Mouse (Mus musculus) cerebral cortex, adult 2 months (tissue): Measurements from ENCODE around the gene Zbtb46.

Source experiments
- WGBS: fragments of 180-500 bp; shearing (Covaris S2); methylation state at CpG from one replicate; pipeline ENCODE4 v1.1.7; 2018; 5-methylcytosine and 5-hydroxymethylcytosine counted together

The Zbtb46 gene

DNA sequence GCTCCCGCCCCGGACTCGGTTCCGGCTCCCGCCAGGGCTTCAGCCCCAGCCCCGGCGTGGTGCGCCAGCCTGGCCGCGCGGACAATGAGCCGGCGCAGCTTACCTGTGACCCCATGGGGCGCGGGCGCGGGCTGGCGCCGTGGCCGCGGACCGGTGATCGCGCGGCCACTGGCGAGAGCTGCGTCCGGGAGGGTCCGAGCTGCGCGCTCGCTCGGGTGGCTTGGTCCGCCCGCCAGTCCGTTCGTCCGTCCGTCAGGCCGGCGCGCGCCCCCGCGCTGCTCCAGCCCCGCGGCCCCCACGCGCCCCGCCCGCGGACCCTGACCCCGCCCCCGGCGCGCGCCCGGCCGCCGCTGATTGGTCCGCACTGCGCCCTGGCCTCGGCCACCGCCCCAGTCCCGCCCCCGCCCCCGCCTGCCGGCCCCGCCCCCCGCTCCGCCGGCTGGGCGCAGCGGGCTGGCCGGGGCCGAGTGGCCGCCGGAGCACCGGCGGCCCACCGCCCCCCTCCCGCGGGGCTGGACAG, at the start of gene Zbtb46:
Gene Zbtb46 (minus strand): TSS at position 274 of the 520 bp plus-strand sequence.
- WGBS = 1% methylated on average over 79 of the region's 83 CpGs

DNA sequence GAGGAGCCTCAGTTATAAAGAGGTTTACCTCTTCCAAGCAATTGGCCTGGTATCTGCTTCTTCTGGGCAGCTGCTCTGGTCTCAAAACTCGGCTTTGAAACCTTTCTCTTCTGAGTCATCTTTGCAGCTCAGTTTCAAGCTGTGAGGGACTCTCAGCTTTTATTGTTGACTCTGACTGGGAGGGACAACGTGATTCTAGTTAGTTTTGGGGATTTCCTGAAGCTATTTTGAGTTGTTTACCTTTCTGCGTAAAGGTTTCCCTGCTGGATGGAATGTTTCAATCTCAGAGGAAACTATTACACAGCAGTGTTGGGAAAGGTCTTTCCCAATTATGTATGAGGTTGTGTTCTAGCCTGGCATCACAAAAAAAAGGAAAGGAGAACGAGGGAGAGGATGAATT, 39.4 kb upstream of the Zbtb46 start:
- WGBS = 50% methylated on average over 4 of the region's 4 CpGs

DNA sequence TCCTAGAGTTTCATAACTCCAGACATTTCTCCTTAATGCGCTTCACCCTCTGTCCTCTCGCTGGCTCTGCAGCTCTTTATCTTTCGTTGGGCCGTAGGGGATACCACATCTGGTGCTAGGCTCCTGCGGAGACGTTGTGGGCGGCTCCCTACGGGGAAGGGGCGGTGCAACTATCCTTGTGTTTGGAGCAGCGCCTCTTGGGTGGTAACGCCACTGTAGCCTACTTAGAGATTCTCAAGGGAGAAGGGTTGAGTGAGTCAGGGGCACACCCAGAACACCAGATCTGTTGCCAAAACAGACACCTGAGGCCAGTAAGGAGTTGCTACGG, 38.3 kb upstream of the Zbtb46 start:
- under 1% methylated on average over 12 of the region's 12 CpGs for WGBS

DNA sequence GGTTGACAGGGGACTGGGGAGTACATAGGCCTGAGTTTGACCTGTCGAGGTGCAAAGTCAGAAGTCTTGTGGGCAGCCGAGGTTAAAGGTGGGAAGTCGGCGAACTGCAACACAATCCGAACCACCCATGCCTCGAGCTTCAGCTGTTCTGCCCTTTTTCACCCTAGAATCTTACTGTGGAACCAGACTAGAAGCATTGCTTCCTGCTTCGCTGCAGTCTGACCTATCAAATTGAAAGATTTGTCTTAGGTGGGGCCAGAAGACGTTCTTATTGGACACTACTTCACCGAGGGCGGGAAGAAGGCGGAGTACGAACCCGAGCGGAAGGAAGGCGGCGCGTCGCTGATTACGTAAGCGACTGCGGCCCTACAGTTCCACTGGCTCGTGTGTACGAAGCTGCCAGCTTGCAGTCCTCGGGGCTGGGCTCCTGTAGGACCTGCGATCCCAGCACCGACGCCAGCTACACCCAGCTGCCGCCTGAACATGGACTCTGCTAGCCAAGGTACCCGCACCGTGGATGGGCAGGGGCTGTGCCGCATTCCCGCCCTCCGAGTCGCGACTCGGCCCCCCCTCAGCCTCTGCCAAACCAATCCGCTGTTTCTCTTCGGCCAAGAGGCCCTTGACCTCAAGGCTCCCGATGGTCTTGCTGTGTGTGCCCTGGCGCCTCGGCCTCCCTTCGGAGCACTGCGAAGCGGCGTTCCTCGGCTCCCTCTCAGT, 37.8 kb upstream of the Zbtb46 start, which contains the start of gene Tpd52l2:
Gene Tpd52l2 (plus strand): TSS at position 312 of the 717 bp plus-strand sequence.
- WGBS = under 1% methylated on average over 46 of the region's 46 CpGs

DNA sequence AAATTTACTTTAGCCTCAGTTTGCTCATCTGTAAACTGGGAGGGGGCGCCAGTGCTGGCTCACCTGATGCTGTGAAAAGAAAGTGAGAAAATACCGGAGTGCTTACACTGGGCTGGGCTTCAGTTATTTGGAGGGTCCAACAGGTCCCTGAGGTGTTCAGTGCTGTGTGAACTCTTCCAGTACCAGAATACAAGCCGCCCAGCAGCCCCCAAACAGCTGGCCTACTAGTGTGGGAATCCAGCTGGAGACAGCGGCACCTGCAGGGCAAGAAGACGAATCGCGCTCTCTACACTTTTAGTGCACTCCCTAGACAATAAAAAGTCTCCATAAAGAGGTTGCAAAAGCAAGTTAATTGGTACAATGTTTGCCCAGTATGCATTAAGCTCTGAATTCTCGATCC, 37.1 kb upstream of the Zbtb46 start:
- 9% methylated on average over 8 of the region's 8 CpGs for WGBS

DNA sequence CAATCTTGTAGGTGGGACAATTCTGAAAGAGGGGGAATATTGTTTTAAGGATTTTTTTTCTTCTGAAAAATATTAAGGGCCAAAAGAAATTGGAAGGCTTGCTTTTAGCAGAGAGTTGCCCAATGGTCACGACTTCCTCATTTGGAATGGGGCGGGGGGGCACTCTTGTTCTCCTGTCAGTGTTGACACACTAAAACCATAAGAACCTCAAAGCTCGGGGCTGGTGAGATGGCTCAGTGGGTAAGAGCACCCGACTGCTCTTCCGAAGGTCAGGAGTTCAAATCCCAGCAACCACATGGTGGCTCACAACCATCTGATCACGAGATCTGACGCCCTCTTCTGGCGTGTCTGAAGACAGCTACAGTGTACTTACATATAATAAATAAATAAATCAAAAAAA, 36.6 kb upstream of the Zbtb46 start:
- 51% methylated on average over 8 of the region's 8 CpGs for WGBS

DNA sequence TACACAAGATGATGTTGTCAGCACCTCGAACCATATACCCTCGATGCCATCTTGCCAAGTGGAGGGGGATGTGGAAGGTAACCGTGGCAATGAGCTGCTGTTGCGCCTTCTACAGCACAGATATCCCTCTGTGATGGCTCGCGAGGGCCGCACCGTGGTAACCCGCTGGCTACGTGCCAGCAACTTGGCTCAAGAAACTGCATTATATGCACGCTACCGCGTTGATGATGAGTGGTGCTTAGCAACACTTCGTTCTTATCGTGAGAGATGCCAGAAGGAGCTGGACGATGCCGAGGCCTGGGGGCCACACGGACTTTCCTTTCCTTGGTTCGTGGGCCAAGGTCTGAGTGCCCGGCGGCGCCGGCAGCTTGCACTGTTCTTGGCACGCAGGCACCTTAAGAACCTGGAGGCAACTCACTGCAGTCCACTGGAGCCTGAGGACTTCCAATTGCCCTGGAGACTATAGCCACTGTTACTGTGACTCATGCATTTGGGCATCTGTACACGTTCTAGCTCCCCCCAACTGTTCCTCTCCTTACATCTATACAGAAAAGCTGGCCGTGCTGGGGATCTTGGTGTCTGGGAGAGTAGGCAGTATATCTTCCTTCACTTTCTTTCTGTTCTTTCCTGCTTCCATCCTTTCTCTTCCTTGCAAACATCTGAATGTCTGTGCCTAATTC, 35.2 kb upstream of the Zbtb46 start:
- WGBS = 51% methylated on average over 26 of the region's 26 CpGs

DNA sequence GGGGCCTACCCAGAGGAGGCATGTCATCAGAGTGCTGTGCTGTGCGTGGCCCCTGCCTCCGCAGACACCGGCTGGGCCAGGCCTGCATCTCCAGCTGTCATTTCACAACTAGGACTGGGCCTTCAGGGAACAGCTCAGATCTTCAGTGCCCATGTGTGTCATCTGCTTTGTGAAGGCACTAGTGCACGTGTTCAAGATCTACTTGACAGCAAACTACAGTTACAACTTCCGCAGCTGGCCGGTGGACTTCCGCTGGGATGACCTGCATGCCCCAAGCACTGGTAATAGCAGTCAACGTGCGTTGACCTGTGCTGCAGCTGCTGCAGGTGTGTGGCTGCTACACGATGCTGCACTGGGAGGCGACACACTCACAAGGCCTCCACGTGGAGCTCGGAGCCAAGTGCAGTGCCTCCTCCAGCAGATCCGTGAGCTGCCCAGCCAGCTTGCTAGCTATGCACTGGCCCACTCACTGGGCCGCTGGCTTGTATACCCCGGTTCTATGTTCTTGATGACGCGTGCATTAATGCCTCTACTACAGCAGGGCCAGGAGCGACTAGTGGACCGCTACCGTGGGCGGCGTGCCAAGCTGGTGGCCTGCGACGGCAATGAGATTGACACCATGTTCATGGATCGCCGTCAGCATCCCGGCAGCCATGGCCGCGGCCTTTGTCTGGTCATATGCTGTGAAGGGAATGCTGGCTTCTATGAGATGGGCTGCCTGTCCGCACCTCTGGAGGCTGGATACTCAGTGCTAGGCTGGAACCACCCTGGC, 34.1 kb upstream of the Zbtb46 start, which contains the start of gene Abhd16b:
Gene Abhd16b (plus strand): TSS at position 51 of the 772 bp plus-strand sequence.
- 89% methylated on average over 31 of the region's 31 CpGs for WGBS

DNA sequence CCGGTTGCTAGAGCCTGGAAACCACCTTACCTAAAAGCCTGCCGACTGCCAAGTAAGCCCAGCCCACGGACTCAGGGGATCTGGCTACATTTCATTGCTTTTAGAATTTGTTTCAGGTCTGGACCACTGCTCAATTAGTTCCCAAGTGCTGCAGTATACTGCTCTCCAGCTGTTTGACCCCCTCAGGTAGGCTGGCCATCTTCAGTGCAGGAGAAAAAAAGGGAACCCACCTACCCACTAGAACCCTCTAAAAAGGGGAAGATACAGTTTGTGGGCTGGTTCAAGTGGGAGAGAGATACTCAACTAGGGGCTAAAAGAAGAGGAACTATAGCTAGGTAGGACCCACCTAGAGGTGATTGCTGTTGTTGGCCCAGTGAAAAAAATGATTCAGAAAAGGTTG, 33.0 kb upstream of the Zbtb46 start:
- 50% methylated on average over 3 of the region's 3 CpGs for WGBS

DNA sequence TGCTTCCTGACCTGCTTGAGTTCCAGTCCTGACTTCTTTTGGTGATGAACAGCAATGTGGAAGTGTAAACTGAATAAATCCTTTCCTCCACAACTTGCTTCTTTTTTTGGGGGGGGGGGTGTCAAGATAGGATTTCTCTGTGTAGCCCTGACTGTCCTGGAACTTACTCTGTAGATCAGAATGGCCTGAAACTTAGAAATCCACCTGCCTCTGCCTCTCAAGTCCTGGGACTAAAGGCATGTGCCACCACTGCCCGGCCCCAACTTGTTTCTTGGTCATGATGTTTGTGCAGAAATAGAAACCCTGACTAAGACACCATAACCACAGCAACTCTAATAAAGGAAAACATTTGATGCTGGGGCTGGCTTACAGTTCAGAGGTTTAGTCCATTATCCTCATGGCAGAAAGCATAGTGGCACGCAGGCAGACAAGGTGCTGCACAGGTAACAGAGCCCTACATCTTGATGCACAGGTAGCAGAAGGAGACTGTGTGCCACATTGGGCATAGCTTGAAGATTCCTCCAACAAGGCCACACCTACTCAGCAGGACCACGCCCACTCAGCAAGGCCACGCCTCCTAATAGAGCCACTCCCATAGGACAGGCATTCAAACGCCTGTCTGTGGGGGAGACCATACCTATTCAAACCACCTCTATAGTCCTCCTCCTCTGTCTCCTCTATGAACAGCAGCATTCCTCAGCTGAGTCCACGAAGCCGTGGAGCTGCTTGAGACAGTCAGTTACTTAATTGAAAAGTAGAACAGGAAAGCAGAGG, 32.4 kb upstream of the Zbtb46 start:
- WGBS = 38% methylated on average over 7 of the region's 7 CpGs

DNA sequence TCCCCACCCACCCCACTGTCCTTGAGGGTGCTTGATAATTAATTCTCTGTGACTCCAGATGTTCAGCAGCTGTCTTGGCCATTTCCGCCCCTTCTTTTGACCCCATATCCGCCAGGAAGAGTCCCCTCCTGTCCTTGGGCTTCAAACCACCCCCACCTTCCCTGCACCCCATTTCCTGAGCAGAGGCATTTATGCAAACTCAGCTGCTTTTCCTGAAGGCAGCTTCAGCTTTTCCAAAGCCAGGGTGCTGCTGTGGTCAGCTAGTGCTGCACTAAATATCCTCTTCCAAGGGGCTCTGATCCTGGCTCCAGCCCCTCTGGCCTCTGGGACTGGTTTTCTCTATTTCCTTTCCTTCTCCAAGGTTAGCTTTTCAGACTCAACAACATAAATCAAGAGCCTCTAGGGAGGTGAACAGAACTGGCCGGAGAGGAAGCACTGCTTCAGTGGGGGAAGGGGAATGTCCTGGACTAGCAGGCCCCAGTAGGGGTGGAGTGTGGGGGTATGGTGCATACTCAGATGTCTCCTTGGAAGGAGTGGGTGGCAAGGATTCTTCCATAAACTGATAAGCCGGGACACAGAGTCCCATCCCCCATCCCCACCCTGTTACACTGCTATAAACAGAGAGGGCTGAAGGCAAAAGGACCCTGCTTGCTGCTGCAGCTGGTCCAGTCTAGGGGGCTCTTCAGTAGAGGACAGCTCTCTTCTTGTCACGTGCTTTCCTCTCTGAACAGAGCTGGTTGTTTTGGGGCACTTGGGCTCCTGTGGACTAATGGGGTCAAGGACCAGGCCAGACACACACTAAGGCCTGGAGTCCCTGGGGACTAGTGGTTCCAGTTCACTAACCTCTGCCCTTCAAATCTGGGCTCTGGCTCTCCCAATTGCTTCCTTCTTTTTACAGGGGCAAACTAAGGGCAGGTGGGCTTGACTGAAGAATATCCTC, 28.4 kb upstream of the Zbtb46 start:
- WGBS = 47% methylated on average over 5 of the region's 5 CpGs

DNA sequence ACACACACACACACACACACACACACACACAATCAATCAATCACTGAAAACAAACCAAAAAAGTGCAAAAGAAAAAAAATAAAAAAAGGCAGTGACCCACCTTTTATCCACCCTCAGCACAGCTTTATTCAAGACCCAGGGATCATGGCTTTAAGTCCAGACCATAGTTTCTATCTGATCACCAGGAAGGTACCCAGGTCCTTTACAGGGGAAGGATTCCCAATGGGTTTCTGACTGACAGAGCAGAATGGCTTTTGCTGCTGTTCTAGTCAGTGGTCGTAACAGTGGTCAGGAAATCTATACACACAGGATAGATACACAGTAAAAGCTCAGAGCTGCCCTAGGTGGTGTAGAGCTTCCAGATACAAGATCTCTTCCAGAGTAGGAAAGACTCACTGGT, 26.5 kb upstream of the Zbtb46 start:
- WGBS = 65% methylated on average over 1 of the region's 1 CpGs

DNA sequence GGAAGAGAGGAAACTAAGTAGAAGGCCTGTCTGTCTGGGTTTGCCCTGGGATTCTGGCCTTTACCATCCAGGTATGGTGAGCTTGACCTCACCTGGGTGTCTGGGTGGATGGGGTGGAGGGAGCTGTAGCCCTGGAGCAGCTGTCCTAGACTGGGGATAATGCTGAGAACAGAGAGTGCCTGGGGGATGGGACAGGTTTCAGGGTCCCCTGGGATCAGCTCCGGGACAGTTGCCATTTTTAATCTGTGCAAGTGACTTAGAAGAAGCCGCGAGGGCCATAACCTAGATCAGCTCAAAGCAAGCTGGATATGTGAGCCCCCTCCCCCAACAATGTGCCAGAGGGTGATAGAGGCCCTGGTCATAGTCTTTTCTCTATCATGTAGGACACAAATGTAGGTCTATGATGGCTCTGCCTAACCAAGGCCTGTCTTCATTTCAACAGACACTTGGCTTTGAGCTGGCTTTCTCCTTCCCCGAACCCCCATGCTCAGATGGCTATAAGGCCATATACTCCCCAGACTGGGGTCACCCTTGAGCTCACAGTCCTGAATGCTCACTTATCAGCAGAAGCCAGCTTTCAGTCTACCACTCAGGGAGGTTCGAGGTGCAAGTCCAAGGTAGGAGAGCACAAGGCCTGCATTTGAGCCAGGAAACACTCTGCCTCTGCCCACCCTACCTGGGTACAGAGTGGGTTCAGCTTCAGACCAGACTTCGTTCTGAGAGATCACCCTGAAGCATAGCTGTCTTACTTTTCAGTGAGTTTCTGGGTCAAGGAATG, 25.4 kb upstream of the Zbtb46 start:
- WGBS = 86% methylated on average over 6 of the region's 6 CpGs

DNA sequence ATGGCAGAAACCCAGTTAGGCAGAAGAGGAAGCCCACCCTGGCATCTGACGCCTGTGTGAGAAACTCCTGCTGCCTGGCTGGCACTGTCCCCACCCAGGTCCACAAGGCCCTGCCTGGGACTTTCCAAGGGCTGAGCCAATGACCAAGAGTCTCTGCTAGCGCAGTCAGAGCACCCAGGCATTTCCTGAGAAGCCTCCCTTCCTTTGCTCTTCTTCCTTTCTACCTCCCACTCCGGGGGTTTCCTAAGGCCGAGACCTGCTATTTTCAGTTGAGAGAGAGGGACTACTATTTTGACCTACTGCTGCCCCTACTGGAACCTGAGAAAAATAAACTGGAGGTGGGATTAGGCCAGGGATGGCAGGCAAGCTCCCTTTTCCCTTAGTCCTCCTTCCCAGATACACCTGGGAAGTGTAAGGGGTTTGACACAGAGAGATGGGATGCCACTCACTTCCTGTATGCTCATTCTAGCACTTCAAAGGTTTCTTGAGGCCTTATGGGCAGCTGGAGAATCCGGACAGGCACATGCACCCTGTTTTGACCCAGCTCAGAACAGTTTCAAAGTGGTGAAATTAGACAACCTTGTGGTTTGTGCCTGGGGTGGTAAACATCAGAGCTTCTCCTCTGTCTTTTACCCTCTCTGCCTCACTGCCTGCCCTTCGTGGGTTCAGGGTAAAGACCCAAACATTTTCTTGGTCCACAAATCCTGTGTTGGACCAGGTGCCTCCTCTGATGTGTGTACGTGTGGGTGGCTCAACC, 24.5 kb upstream of the Zbtb46 start:
- 47% methylated on average over 7 of the region's 7 CpGs for WGBS

DNA sequence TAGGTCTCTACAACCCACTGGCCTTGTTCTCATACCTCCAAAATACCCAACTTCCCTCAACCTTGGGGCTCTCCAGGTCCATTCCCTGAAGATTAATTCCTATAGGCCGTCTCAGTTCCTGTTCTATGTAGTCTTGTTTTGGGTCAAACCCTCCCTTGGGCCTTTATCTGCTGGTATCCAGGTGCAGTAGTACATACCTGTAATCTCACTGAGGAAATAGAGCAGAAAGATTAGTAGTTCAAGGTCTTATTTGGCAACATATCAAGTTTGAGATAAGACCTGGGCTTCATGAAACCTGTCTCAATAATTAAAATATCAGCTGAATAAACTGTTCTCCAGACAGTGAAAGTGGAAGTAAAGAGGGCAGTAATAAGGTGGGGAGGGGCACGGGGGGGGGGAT, 23.9 kb upstream of the Zbtb46 start:
- 56% methylated on average over 2 of the region's 2 CpGs for WGBS

DNA sequence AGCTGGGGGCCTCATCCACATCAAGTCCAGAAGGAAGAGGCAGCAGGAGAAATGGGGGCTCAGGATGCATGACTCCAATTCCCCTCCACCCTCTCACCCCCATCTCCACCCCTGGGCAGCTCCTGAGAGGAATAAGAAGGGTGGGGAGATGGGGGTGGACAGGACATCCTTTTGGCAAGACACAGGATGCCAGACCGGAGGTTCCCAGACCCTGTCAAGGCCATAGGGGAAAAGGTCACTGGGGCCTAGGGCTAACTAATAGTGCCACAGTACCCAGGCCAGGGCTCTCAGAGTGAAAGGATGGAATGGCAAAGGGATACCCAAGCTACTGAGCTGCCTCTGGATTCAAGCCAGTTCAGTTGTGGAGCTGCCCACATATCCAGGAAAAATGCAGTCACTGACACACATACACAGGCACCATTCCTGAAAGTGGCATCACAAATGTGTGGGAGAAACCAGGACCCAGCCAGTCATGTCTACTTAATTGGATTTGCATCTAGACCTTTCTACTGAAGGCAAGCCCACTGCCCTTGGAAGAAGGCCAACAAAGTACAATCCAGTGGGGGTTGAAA, 13.1 kb upstream of the Zbtb46 start:
- 67% methylated on average over 1 of the region's 1 CpGs for WGBS

DNA sequence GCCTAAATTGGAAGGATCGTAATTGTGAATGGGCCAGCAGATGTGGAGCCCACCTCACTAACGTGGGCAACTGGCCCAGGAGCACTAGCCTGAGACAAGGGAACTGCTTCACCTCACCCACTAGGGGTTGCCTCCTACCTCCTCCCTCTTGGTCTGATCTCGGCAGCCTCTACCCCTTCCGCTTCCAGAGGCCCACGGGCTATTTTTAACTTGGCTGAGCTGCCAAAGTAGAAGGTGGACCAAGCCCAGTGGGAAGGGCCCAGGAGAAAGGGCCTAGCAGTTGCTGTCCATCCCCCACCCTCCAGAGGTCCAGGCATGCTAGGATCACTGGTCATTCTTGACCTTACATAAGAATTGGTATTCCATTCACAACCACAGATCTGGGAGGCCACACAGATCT, 12.0 kb upstream of the Zbtb46 start:
- 45% methylated on average over 5 of the region's 5 CpGs for WGBS

DNA sequence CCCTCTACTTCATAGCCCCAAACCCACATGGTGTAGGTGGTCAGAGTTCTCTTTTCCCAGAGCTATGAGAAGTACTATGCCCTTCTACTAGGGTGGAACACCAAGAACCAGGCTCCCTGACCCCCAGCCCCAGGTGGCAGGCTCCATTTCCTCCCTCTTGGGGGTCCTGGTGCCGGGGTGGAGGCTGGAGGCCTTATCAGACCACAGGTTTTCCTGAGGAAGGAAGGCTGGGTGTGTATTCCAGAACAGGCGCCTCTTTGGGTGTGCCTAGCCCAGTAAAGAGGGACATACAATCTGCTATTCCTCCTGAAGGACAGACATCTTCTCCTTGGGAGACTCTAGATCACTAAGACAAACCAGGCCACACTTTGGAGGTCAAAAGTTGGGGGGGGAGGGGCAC, 11.1 kb upstream of the Zbtb46 start:
- WGBS = 75% methylated on average over 2 of the region's 2 CpGs

DNA sequence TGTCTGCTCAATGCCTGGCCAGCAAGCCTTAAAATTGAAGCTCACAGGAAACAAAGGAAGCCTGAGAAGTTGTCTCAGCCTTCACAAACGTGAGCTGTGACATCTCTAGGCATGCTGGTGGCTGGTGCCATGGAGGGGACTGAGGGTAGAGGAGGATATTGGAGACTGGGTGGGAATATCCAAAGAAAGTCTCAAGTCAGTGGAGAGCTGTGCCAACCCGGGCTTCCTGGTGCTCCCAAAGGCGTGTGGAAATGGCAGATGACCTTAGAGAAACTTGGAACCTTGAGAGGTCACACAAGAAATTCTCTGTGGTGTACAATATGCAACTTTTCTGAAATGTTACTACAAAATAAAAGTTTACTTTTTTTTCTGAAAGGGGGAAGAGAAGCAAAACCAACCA, 6.2 kb upstream of the Zbtb46 start:
- WGBS = 79% methylated on average over 3 of the region's 3 CpGs
